ENCODE assay signal across 8 mouse cellular contexts in genomic region chrX:95443898-95444775, GRCm38 (mm10). TPM values are rescaled to one million over a fixed set of nuclear protein-coding genes. Genes with fewer than 3 reads are reported as not detected.
A peak's percentile ranks its signal among the peaks of the same experiment; 100 is the strongest.
DNase-seq lines count a peak whose midpoint lies in the region; ATAC-seq and TF ChIP-seq lines count a peak whose summit lies in the region.

No protein-coding gene starts in this region.

- ATAC-seq in inflammation-experienced regulatory T-cells, adult 6 months, result peak; percentile 52

- no peaks in the 10 kb centered on the region for H3K9me3 ChIP-seq in midbrain, embryonic 10.5 days (replicated peaks)

- TF ChIP-seq CTCF in gastrocnemius, adult 2 months (IDR thresholded peaks at IDR 0.05), result no peak

- peak; percentile 31 for DNase-seq in ovary, adult 18-20 months (ENCODE audit: low spot score)
- no peak for DNase-seq in ovary, postnatal 10 days (ENCODE audit: low spot score)
- peak; percentile 54 to 58 for DNase-seq in cerebellum, postnatal 14 days
- DNase-seq in gastrocnemius, adult 2 months, result peak; percentile 62
- DNase-seq in left cerebral cortex, postnatal 4 days, result peak; percentile 44
- peak; percentile 61 for DNase-seq in midbrain, embryonic 10.5 days (ENCODE audit: low spot score)
- DNase-seq in spleen, postnatal 10 days (ENCODE audit: low spot score in 2 of 2), result peak; percentile 20 to 57

- intact Hi-C loops in gastrocnemius, adult 2 months (cut with DNase I), result no loop called here
- intact Hi-C loops in left cerebral cortex, postnatal 4 days (cut with DNase I), result no loop called here

- H3K36me3 ChIP-seq in midbrain, embryonic 10.5 days, result 0 out of 2 replicates have a peak, but pooled peaks cover 3% of the 10 kb centered on the region

- whole genome bisulfite sequencing in midbrain, embryonic 10.5 days, result 20% methylated on average over 42 of the region's 42 CpGs

- peak overlapping the region; percentile 87 for H3K27ac ChIP-seq in gastrocnemius, adult 2 months
- H3K27ac ChIP-seq in midbrain, embryonic 10.5 days (replicated peaks), result peak overlapping the region; percentile 88

- H3K27me3 ChIP-seq in midbrain, embryonic 10.5 days (ENCODE audit: low read depth, poor library complexity, severe bottlenecking), result no peaks in the 10 kb centered on the region

- H3K4me3 ChIP-seq in gastrocnemius, adult 2 months, result peak overlapping the region; percentile 83
- H3K4me3 ChIP-seq in midbrain, embryonic 10.5 days, result peak overlapping the region; percentile 63

- peaks cover 26% of the 10 kb centered on the region for H3K4me1 ChIP-seq in midbrain, embryonic 10.5 days

RNA-seq across cellular contexts. Expression of gene Amer1, which starts 0.5 kb away (rescaled TPM):
- 1 to 10 TPM; 2.9 to 4.8 TPM for total RNA-seq in gastrocnemius, adult 2 months (2021)
- polyA plus RNA-seq in inflammation-experienced regulatory T-cells, adult 6 months (2017; shearing (Covaris generic)), result 1 to 10 TPM; 2.4 to 6.7 (median 6.3) TPM
- 10 to 100 TPM; 29.8 to 30.2 TPM for total RNA-seq in left cerebral cortex, postnatal 4 days (2021)
- 10.4 and 10.7 TPM in 2 replicates for polyA plus RNA-seq in midbrain, embryonic 10.5 days (2016; fragmentation: Nextera tagmentation; extraction: Ambion mirVana)

Comparison
In these comparisons a context has a peak if more than half of its experiments do, and no peak if none do; other contexts are left out.
1. RNA of gene Amer1, which starts 0.5 kb away (total RNA-seq): 29.8 to 30.2 TPM in left cerebral cortex, postnatal 4 days; 2.9 to 4.8 TPM in gastrocnemius, adult 2 months; every median in the first group is over 4 times any median in the second.